ENCODE assay signal across 8 mouse cellular contexts in the genomic region with DNA sequence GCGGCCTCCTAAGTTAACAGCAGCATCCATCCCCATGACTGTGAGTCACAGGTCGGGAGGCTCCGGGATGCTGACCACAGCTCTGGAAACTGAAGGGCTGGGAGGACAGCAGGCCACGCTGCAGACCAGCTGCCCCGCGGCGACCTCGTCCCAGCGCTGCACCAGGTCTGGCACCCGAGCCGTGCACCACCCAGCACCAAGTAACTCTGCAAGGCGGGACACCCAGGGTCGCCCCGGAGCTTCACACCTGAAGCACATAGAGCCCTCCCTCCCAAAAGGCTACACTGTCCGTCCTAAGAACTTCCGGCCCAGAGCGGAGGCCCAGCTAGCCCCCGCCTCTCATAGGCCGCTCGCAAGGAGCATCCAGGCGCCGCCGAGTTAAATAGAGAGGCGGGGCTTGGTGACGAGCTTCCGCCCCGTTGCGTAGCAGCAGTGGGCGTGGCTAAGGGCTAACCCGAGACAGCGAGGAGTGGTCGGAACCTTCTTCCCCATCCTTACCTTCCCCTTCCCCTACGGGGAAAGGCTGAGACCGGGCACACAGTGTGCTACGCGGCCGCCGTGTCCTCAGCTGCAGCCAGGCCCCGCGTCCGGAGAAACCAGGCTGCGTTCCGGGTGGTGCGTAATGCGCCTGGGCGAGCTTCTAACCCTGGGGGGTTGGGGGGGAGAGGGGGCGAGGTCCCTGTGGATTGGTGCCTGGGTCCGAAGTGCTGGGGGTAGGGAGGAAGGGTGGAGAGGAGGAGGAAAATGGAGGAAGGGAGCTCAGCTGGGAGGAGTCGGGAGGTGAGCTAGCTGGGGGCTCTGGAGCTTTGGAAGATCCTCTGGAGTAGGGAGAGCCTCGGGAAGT. TPM values are rescaled to one million over a fixed set of nuclear protein-coding genes. Genes with fewer than 3 reads are reported as not detected.
DNase-seq lines count a peak whose midpoint lies in the region; ATAC-seq lines count a peak whose summit lies in the region.

Gene Nabp2 (minus strand): TSS at position 282 of the 844 bp plus-strand sequence.
Gene Rnf41 (plus strand): TSS at position 447 of the 844 bp plus-strand sequence.

- H3K4me1 ChIP-seq in brown adipose tissue, adult 24 weeks (ENCODE audit: control insufficient read depth, insufficient read depth, insufficient read length, low read length) = peaks cover 8% of the 10 kb centered on the region
- peaks cover 51% of the 10 kb centered on the region for H3K4me1 ChIP-seq in heart, embryonic 13.5 days
- H3K4me1 ChIP-seq in liver, embryonic 12.5 days = peaks cover 68% of the 10 kb centered on the region
- H3K4me1 ChIP-seq in stomach, embryonic 15.5 days = peaks cover 46% of the 10 kb centered on the region

- peak; percentile 96 for DNase-seq in CD4-positive, CD25-positive, alpha-beta regulatory T cell, adult 2 months (ENCODE audit: low read depth, low spot score)
- DNase-seq in fat pad, adult 2 months (ENCODE audit: extremely low read depth, low read depth, low spot score) = peak; percentile 61
- peak; percentile 99 for DNase-seq in kidney, postnatal 10 days
- DNase-seq in natural killer cell, adult 2 months (ENCODE audit: low spot score in 2 of 2) = peak; percentile 93 to 95

- no peaks in the 10 kb centered on the region for H3K27me3 ChIP-seq in heart, embryonic 13.5 days (replicated peaks)
- H3K27me3 ChIP-seq in liver, embryonic 12.5 days (replicated peaks) = no peaks in the 10 kb centered on the region
- H3K27me3 ChIP-seq in stomach, embryonic 15.5 days (replicated peaks) = no peaks in the 10 kb centered on the region

- peak within 1 kb of the TSS; percentile 97 for H3K4me2 ChIP-seq in heart, embryonic 13.5 days
- peak within 1 kb of the TSS; percentile 97 for H3K4me2 ChIP-seq in liver, embryonic 12.5 days
- peak within 1 kb of the TSS; percentile 94 for H3K4me2 ChIP-seq in stomach, embryonic 15.5 days

- H3K9ac ChIP-seq in heart, embryonic 13.5 days = peak within 1 kb of the TSS; percentile 96
- peak within 1 kb of the TSS; percentile 95 for H3K9ac ChIP-seq in liver, embryonic 12.5 days
- H3K9ac ChIP-seq in stomach, embryonic 15.5 days = peak within 1 kb of the TSS; percentile 86

- H3K9me3 ChIP-seq in heart, embryonic 13.5 days = no peaks in the 10 kb centered on the region
- H3K9me3 ChIP-seq in liver, embryonic 12.5 days (replicated peaks) = no peaks in the 10 kb centered on the region
- no peaks in the 10 kb centered on the region for H3K9me3 ChIP-seq in stomach, embryonic 15.5 days

- peak within 1 kb of the TSS; percentile 80 for H3K4me3 ChIP-seq in brown adipose tissue, adult 24 weeks (ENCODE audit: insufficient read depth, low read depth, low read length)
- H3K4me3 ChIP-seq in heart, embryonic 13.5 days = peak within 1 kb of the TSS; percentile 93
- peak within 1 kb of the TSS; percentile 98 for H3K4me3 ChIP-seq in liver, embryonic 12.5 days
- peak within 1 kb of the TSS; percentile 92 for H3K4me3 ChIP-seq in stomach, embryonic 15.5 days (replicated peaks)

- ATAC-seq in heart, embryonic 13.5 days (ENCODE audit: extremely low read depth, insufficient number of reproducible peaks, low FRiP score, low TSS enrichment) = peak; percentile 86
- peak; percentile 85 for ATAC-seq in liver, embryonic 12.5 days
- ATAC-seq in stomach, embryonic 15.5 days (ENCODE audit: insufficient read depth, low FRiP score, low read depth) = peak; percentile 87

- peak within 1 kb of the TSS; percentile 85 for H3K27ac ChIP-seq in brown adipose tissue, adult 24 weeks (replicated peaks; ENCODE audit: low read depth, low read length)
- H3K27ac ChIP-seq in heart, embryonic 13.5 days (replicated peaks) = peak within 1 kb of the TSS; percentile 93
- H3K27ac ChIP-seq in liver, embryonic 12.5 days = peak within 1 kb of the TSS; percentile 88
- peak within 1 kb of the TSS; percentile 96 for H3K27ac ChIP-seq in stomach, embryonic 15.5 days

- under 1% methylated on average over 50 of the region's 50 CpGs for WGBS in heart, embryonic 13.5 days
- WGBS in liver, embryonic 12.5 days (ENCODE audit: insufficient replicate concordance) = under 1% methylated on average over 50 of the region's 50 CpGs
- under 1% methylated on average over 50 of the region's 50 CpGs for WGBS in stomach, embryonic 15.5 days

- peaks cover 52% of the 10 kb centered on the region for H3K36me3 ChIP-seq in heart, embryonic 13.5 days
- peaks cover 46% of the 10 kb centered on the region for H3K36me3 ChIP-seq in liver, embryonic 12.5 days
- no peaks in the 10 kb centered on the region for H3K36me3 ChIP-seq in stomach, embryonic 15.5 days

RNA-seq across cellular contexts. Expression of gene Nabp2, which starts in this region (rescaled TPM):
- 67.1 and 87.6 TPM in 2 replicates for polyA plus RNA-seq in brown adipose tissue, adult 24 weeks (2012; ENCODE audit: insufficient read depth, insufficient read length, missing spikeins)
- 58.0 and 63.9 TPM in 2 replicates for polyA plus RNA-seq in heart, embryonic 13.5 days (2015; fragmentation: Nextera tagmentation; extraction: Ambion mirVana)
- 64.1 and 66.1 TPM in 2 replicates for polyA plus RNA-seq in liver, embryonic 12.5 days (2016; fragmentation: Nextera tagmentation; extraction: Ambion mirVana)
- polyA plus RNA-seq in stomach, embryonic 15.5 days (2015; fragmentation: Nextera tagmentation; extraction: Ambion mirVana) = 66.3 and 81.0 TPM in 2 replicates

RNA-seq across cellular contexts. Expression of gene Rnf41, which starts in this region (rescaled TPM):
- polyA plus RNA-seq in brown adipose tissue, adult 24 weeks (2012; ENCODE audit: insufficient read depth, insufficient read length, missing spikeins) = 15.1 and 17.1 TPM in 2 replicates
- 26.8 and 27.0 TPM in 2 replicates for polyA plus RNA-seq in heart, embryonic 13.5 days (2015; fragmentation: Nextera tagmentation; extraction: Ambion mirVana)
- polyA plus RNA-seq in liver, embryonic 12.5 days (2016; fragmentation: Nextera tagmentation; extraction: Ambion mirVana) = 14.2 and 14.8 TPM in 2 replicates
- 33.2 and 35.4 TPM in 2 replicates for polyA plus RNA-seq in stomach, embryonic 15.5 days (2015; fragmentation: Nextera tagmentation; extraction: Ambion mirVana)

Comparison
In these comparisons a context has a peak if more than half of its experiments do, and no peak if none do; other contexts are left out.
1. Peak in every context shown above with its lines: DNase-seq, ATAC-seq, H3K4me3 ChIP-seq and H3K27ac ChIP-seq.